Mouse (Mus musculus) forebrain, embryonic 12.5 days (tissue): ENCODE measurements around the gene Stk40. TPM values are rescaled to one million over a fixed set of nuclear protein-coding genes. Genes with fewer than 3 reads are reported as not detected.

Experiments used
- ATAC-seq: fragments of 200-750 bp; cut with Nextera tagmentation; 2 replicates; pipeline ENCODE4 v1.8.0; 2017; ENCODE audit warnings: moderate TSS enrichment; ENCODE audit not compliant: low FRiP score
- H3K27ac ChIP-seq: fragments of 300-500 bp; sonication (generic); 2 replicates; pipeline ENCODE4 v1.5.1; 2016; ENCODE audit warnings: mild to moderate bottlenecking
- H3K27me3 ChIP-seq: fragments of 300-500 bp; sonication (generic); 2 replicates; pipeline ENCODE4 v1.6.1; 2016; ENCODE audit warnings: mild to moderate bottlenecking
- H3K36me3 ChIP-seq: fragments of 300-500 bp; sonication (generic); replicated peaks from 2 replicates; pipeline ENCODE4 v1.6.1; 2016; ENCODE audit warnings: mild to moderate bottlenecking
- H3K4me1 ChIP-seq: fragments of 300-500 bp; sonication (generic); 2 replicates; pipeline ENCODE4 v1.6.1; 2016
- H3K4me2 ChIP-seq: fragments of 300-500 bp; sonication (generic); 2 replicates; pipeline ENCODE4 v1.6.1; 2016; ENCODE audit warnings: mild to moderate bottlenecking, moderate library complexity
- H3K4me3 ChIP-seq: fragments of 300-500 bp; sonication (generic); replicated peaks from 2 replicates; pipeline ENCODE4 v1.5.1; 2016; ENCODE audit warnings: mild to moderate bottlenecking
- H3K9ac ChIP-seq: fragments of 300-500 bp; sonication (generic); 2 replicates; pipeline ENCODE4 v1.6.1; 2016; ENCODE audit warnings: mild to moderate bottlenecking
- H3K9me3 ChIP-seq: fragments of 300-500 bp; sonication (generic); 2 replicates; pipeline ENCODE4 v1.6.1; 2016
- WGBS: fragments of 180-500 bp; shearing (Covaris S2); methylation state at CpG from one replicate; pipeline ENCODE4 v1.1.7; 2016; 5-methylcytosine and 5-hydroxymethylcytosine counted together
- polyA plus RNA-seq: library from polyadenylated mRNA; unstranded; fragments of >200 nt; fragmentation: Nextera tagmentation; extraction: Ambion mirVana; gene quantifications from 2 replicates; pipeline ENCODE4 v1.2.1, GENCODE M21; 2016

The Stk40 gene
- polyA plus RNA-seq, 1 experiment from 2014 or later, result 42.8 TPM

DNA sequence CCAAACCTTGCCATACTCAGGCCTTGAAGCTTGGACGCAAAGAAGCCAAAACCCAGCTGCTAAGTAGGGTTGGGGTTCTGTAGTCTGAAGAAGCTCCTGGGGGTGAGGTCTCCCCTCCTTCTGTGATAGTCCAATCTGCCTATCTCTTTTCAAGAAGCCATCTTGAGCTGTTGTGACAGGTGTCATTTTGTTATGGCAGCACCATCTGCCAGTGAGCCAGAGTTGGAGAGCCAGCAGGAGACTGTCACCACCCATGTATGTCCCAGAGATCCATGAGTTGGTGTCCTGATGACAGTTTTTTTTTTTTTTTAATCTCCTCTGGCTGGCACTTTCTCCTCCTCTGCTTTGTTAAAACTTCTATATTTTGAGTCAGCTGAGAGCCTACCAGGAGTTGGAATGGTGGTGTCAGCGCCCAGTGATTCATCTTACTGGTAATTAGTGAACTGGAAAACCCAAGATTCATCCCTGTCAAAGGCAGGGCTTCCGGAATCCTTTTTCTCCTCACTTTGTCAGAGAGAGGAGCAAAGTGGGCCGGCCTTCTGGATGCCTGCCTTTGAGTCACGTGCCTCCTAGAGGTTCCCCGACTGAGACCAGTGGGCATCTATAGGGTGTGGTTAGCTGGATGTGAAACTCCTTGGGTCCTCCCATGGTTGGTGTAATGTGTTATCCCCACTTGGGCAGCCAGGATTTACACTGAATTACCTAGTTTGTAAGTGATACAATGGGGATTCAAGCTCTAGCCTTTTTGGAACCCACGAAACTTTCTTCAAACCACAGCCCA is 1.5 kb upstream of the Stk40 start:
- Histone ChIP-seq H3K4me2 (peak overlapping the region; percentile 91), H3K9me3 (no peaks in the 10 kb centered on the region), H3K4me1 (peaks cover 43% of the 10 kb centered on the region), H3K27me3 (no peaks in the 10 kb centered on the region), H3K4me3 (no peak overlapping the region), H3K27ac (peak overlapping the region; percentile 82), H3K36me3 (peaks cover 3% of the 10 kb centered on the region; the same call in 1 of the 2 replicates), H3K9ac (peak overlapping the region; percentile 59; the same call in 1 of the 2 replicates)
- 45% methylated on average over 7 of the region's 7 CpGs for WGBS
- 0 out of 2 replicates have a peak, but pooled peaks have one; percentile 14 for ATAC-seq

DNA sequence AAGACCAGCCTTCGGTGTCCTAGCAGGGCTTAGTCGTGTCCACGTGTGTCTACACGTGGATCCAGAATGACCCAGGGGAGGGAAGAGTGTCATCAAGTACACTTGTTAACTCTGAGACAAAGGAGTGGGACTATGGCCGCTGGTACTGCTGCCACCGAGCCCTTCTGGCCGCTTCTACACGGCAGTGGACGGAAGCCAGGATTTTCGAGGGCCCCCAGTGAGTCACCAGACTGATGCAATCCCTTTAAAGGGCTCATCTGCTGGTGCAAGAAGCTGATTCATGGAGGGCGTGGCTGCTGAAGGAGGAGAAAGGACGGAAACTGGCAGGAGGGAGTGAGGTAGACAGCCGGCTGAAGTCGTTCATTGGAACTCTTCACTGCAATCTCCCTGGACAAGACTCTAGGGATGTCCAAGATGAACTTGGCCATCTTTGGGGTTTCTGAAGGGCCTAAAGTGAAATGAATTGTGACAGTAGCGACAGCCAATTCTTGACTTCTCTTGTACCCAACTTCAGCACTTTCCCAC is 638 bp upstream of the Stk40 start:
- ATAC-seq, result peak; percentile 45; the same call in 1 of the 2 replicates
- Histone ChIP-seq H3K36me3 (peaks cover 3% of the 10 kb centered on the region; the same call in 1 of the 2 replicates), H3K9ac (peak overlapping the region; percentile 59), H3K9me3 (no peaks in the 10 kb centered on the region), H3K27me3 (no peaks in the 10 kb centered on the region), H3K27ac (peak overlapping the region; percentile 82), H3K4me2 (peak overlapping the region; percentile 91), H3K4me3 (peak overlapping the region; percentile 77), H3K4me1 (peaks cover 46% of the 10 kb centered on the region)
- under 1% methylated on average over 15 of the region's 15 CpGs for WGBS

GRCm38 (mm10) chr4:126104261-126105075 is 711 bp downstream of the Stk40 start:
- Histone ChIP-seq H3K4me3 (peak overlapping the region; percentile 77), H3K27ac (0 out of 2 replicates have a peak overlapping the region, but pooled peaks have one; percentile 8), H3K9me3 (no peaks in the 10 kb centered on the region), H3K9ac (peak overlapping the region; percentile 79), H3K4me2 (peak overlapping the region; percentile 91), H3K27me3 (no peaks in the 10 kb centered on the region), H3K4me1 (peaks cover 50% of the 10 kb centered on the region), H3K36me3 (no peaks in the 10 kb centered on the region; the same call in 1 of the 2 replicates)
- 4% methylated on average over 33 of the region's 34 CpGs for WGBS
- ATAC-seq, result peak; percentile 11; the same call in 1 of the 2 replicates

DNA sequence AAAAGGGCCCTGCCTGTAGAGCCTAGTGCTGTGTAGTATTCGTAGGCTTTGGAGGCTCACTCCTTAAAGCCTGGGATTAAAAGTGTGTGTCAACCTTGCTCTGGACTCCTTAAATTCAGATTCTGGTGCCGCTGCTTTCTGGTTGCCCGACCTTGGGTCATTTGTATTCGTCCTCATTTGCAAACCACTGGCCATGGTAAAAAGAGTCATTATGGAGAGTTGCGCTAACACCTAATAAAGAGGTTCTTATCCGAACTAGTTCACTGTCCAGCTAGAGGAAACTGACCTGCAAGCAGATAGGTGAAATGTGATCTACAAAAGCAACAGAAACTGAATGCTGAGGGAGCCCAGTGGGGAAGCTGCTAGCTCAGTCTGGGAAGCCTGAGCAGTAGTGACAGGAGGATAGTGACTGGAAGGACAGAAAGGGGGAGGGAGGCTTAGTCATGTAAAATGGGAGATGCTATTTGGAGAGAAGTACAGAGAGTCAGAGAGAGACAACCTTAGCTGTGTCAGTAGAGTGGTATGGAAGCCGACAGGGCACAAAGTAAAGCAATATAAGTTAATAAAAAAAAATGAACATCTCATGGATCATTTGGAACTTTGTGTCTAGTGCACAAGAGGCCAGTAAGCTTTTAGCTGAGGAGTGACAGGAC is 1.5 kb downstream of the Stk40 start:
- WGBS, result 56% methylated on average over 7 of the region's 7 CpGs

GRCm38 (mm10) chr4:126108061-126108740 is 4.4 kb downstream of the Stk40 start:
- 27% methylated on average over 8 of the region's 8 CpGs for WGBS
- no peak for ATAC-seq
- Histone ChIP-seq H3K9me3 (no peaks in the 10 kb centered on the region), H3K4me3 (no peak overlapping the region), H3K4me1 (peaks cover 56% of the 10 kb centered on the region), H3K27me3 (no peaks in the 10 kb centered on the region), H3K27ac (0 out of 2 replicates have a peak overlapping the region, but pooled peaks have one; percentile 8), H3K36me3 (no peaks in the 10 kb centered on the region), H3K4me2 (no peak overlapping the region), H3K9ac (peak overlapping the region; percentile 21; the same call in 1 of the 2 replicates)

More for the DNA sequence above, 1.5 kb downstream of the Stk40 start:
- H3K4me3 ChIP-seq, result peak overlapping the region; percentile 77; the same call in 1 of the 2 replicates
- H3K27me3 ChIP-seq, result no peaks in the 10 kb centered on the region
- H3K9me3 ChIP-seq, result no peaks in the 10 kb centered on the region
- peak overlapping the region; percentile 91 for H3K4me2 ChIP-seq
- H3K9ac ChIP-seq, result no peak overlapping the region; the same call in 1 of the 2 replicates
- H3K4me1 ChIP-seq, result peaks cover 57% of the 10 kb centered on the region
- no peak overlapping the region for H3K27ac ChIP-seq
- H3K36me3 ChIP-seq, result no peaks in the 10 kb centered on the region
- ATAC-seq, result no peak

- H3K36me3 ChIP-seq, result no peaks in the 10 kb centered on the region
- WGBS, result 87% methylated on average over 10 of the region's 10 CpGs
- no peaks in the 10 kb centered on the region for H3K27me3 ChIP-seq
- ATAC-seq, result no peak
- peak overlapping the region; percentile 60 for H3K27ac ChIP-seq
- H3K4me3 ChIP-seq, result no peak overlapping the region
- 0 out of 2 replicates have a peak overlapping the region, but pooled peaks have one; percentile 30 for H3K9ac ChIP-seq
- no peak overlapping the region for H3K4me2 ChIP-seq
- H3K4me1 ChIP-seq, result peaks cover 49% of the 10 kb centered on the region
- no peaks in the 10 kb centered on the region for H3K9me3 ChIP-seq
Observed at GRCm38 (mm10) chr4:126109613-126110373, 6.0 kb downstream of the Stk40 start.

DNA sequence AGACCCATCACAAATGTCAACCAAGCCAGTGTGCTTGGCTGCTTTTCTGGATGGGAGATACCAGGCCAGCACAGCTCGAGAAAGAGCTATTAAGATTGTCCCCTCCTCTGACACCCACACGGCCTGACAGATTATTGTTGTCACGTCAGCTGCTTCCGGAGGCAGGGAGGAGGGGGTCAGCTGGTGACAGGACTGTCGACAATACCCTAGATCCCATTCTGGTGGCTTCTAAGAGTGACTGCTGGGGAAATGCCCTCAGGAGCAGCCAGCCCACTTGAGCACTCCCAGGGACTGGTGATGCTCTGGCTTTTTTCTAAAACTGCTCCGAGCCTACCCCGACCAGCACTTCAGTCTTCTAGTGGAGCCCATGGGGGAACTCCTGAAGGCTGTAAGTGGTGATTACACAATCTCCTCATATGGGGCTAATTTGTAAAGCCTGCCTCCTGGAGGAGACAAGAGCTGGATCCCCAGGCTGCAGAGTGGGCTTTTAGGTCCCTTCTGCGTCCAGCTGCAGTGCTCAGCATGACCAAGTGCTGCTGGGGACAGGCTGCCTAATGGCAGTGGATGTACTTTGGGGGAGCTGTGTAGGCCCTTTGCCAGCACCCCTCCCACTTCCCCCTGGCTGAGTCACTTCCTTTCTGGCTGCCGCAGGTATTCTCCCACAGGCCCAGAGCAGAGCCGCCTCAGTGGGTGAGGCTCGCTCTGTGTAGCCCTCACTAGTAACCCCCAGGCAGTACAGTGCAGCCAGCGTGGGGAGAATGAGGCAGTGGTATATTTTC is 6.8 kb downstream of the Stk40 start:
- H3K27ac ChIP-seq, result peak overlapping the region; percentile 60
- 13% methylated on average over 12 of the region's 12 CpGs for WGBS
- H3K4me2 ChIP-seq, result peak overlapping the region; percentile 6; the same call in 1 of the 2 replicates
- peaks cover 43% of the 10 kb centered on the region for H3K4me1 ChIP-seq
- H3K36me3 ChIP-seq, result no peaks in the 10 kb centered on the region
- no peak overlapping the region for H3K4me3 ChIP-seq
- no peaks in the 10 kb centered on the region for H3K9me3 ChIP-seq
- peak overlapping the region; percentile 30; the same call in 1 of the 2 replicates for H3K9ac ChIP-seq
- ATAC-seq, result peak; percentile 39
- no peaks in the 10 kb centered on the region for H3K27me3 ChIP-seq

- Histone ChIP-seq H3K27ac (peak overlapping the region; percentile 60), H3K4me1 (peaks cover 43% of the 10 kb centered on the region), H3K36me3 (no peaks in the 10 kb centered on the region), H3K9ac (no peak overlapping the region), H3K27me3 (no peaks in the 10 kb centered on the region), H3K4me3 (no peak overlapping the region), H3K9me3 (no peaks in the 10 kb centered on the region), H3K4me2 (0 out of 2 replicates have a peak overlapping the region, but pooled peaks have one; percentile 6)
- no peak for ATAC-seq
- 16% methylated on average over 7 of the region's 7 CpGs for WGBS
Observed at GRCm38 (mm10) chr4:126111153-126111549, 7.4 kb downstream of the Stk40 start.

- Histone ChIP-seq H3K4me1 (peaks cover 34% of the 10 kb centered on the region), H3K27ac (no peak overlapping the region), H3K4me2 (no peak overlapping the region), H3K4me3 (no peak overlapping the region), H3K9me3 (no peaks in the 10 kb centered on the region), H3K27me3 (no peaks in the 10 kb centered on the region), H3K36me3 (0 out of 2 replicates have a peak, but pooled peaks cover 4% of the 10 kb centered on the region), H3K9ac (no peak overlapping the region)
- WGBS, result 73% methylated on average over 4 of the region's 4 CpGs
- no peak for ATAC-seq
Observed at GRCm38 (mm10) chr4:126113243-126113642, 9.5 kb downstream of the Stk40 start.

DNA sequence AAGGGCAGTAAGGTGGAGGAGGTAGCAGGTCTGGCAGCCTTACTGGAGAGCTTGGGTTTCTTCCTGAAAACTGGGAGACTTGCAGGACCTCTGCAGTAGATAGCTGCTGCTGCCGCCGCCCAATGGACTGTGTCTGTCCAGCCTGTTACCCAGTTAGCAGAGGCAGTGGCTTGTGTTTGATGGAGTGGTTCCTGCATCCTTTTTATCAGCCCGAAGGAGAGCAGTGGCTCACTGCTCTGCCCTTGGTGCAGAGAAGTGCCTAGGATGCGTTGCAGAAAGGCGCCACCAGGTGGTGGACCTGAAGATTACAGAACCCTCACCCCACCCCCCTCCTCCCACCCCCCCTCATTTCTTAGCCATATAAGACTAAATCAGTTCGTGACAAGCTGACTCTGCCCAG is 10.2 kb downstream of the Stk40 start:
- WGBS, result 16% methylated on average over 6 of the region's 6 CpGs
- no peak overlapping the region for H3K9ac ChIP-seq
- no peak for ATAC-seq

More for the DNA sequence above, 10.2 kb downstream of the Stk40 start:
- 0 out of 2 replicates have a peak, but pooled peaks cover 4% of the 10 kb centered on the region for H3K36me3 ChIP-seq
- no peaks in the 10 kb centered on the region for H3K27me3 ChIP-seq
- H3K4me3 ChIP-seq, result no peak overlapping the region
- H3K9me3 ChIP-seq, result no peaks in the 10 kb centered on the region
- H3K27ac ChIP-seq, result no peak overlapping the region
- no peak overlapping the region for H3K4me2 ChIP-seq
- H3K4me1 ChIP-seq, result peaks cover 31% of the 10 kb centered on the region
